Mouse (Mus musculus) lung, embryonic 14.5 days (tissue): ENCODE data around the gene P4hb. TPM values are rescaled to one million over a fixed set of nuclear protein-coding genes. Genes with fewer than 3 reads are reported as not detected.

Experiments used
- ATAC-seq: fragments of 200-750 bp; cut with Nextera tagmentation; 2 replicates; pipeline ENCODE4 v1.8.0; 2017; ENCODE audit warnings: mild to moderate bottlenecking, moderate TSS enrichment, moderate library complexity; ENCODE audit not compliant: insufficient read depth
- DNase-seq: peaks from one replicate; pipeline ENCODE4 v3.0.0-alpha.2; 2015
- H3K27ac ChIP-seq: fragments of 300-500 bp; sonication (generic); 2 replicates; pipeline ENCODE4 v1.5.1; 2014; ENCODE audit warnings: low read depth, mild to moderate bottlenecking, moderate library complexity
- H3K27me3 ChIP-seq: fragments of 300-500 bp; sonication (generic); 2 replicates; pipeline ENCODE4 v1.6.1; 2014; ENCODE audit warnings: low read length, control low read depth; ENCODE audit not compliant: insufficient read depth
- H3K36me3 ChIP-seq: fragments of 300-500 bp; sonication (generic); 2 replicates; pipeline ENCODE4 v1.6.1; 2014; ENCODE audit warnings: control low read depth; ENCODE audit not compliant: insufficient read depth
- H3K4me1 ChIP-seq: fragments of 300-500 bp; sonication (generic); 2 replicates; pipeline ENCODE4 v1.6.1; 2014; ENCODE audit warnings: antibody characterized with exemption, control low read depth; ENCODE audit not compliant: insufficient read depth
- H3K4me2 ChIP-seq: fragments of 300-500 bp; sonication (generic); 2 replicates; pipeline ENCODE4 v1.6.1; 2014; ENCODE audit warnings: mild to moderate bottlenecking
- H3K4me3 ChIP-seq: fragments of 300-500 bp; sonication (generic); 2 replicates; pipeline ENCODE4 v1.5.1; 2014; ENCODE audit warnings: low read depth, low read length
- H3K9ac ChIP-seq: fragments of 300-500 bp; sonication (generic); 2 replicates; pipeline ENCODE4 v1.6.1; 2014
- H3K9me3 ChIP-seq: fragments of 300-500 bp; sonication (generic); 2 replicates; pipeline ENCODE4 v1.6.1; 2016; ENCODE audit warnings: low read depth, low read length, control low read depth
- CTCF ChIP-seq: IDR thresholded peaks from 2 replicates; pipeline ENCODE4 v1.5.1; 2016; ENCODE audit warnings: antibody characterized with exemption, low read depth
- WGBS: fragments of 180-500 bp; shearing (Covaris S2); extraction: QIAGEN DNeasy Blood & Tissue Kit; methylation state at CpG from one replicate; pipeline ENCODE4 v1.1.7; 2014; 5-methylcytosine and 5-hydroxymethylcytosine counted together
- polyA plus RNA-seq: library from polyadenylated mRNA; unstranded; fragments of >200 nt; fragmentation: Nextera tagmentation; extraction: Ambion mirVana; gene quantifications from 2 replicates; pipeline ENCODE4 v1.2.1, GENCODE M21; 2014

Gene P4hb
- polyA plus RNA-seq, 1 experiment from 2014 or later = 872 TPM

DNA sequence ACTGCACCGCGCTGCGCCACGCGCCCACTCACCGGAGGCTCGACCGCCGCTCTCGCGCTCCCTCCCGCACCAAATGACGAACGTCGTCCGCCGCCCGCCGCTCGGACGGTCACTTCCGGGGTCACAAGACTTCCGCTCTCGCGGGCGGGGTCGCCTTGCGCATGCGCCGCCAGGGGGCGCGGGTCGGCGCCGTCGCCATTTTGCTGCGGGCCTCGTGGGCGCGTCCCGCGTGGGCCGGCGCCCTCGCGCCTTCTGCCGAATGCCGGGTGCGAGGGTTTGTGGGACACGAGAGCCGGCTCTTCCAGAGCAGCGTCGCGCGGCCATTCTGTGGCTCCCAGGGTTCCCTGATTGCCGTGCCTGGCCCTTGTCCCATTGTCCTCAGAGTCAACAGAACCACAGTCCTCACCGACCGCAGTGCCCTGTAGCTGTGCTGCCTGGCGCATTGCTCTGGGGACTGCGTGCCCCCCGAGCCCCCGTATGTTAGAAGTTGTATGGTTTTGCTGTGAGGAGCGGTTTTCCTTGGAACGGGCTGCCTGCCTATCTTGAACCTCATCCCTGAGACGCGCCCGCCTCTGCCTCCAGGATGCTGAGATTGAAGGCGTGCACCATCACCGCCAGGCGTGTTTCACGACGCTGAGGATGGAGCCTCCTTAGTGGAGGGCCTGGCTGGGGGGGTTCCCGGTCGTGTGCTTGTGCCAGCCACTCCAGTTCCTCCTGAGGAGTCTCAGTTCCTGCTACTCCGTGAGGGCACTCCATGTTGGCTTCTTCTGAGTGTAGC, 8.6 kb upstream of the P4hb start, which contains the start of gene Arhgdia:
Gene Arhgdia (minus strand): TSS at position 135 of the 778 bp plus-strand sequence.
- H3K4me2 ChIP-seq = peak within 1 kb of the TSS; percentile 95
- H3K36me3 ChIP-seq = peaks cover 72% of the 10 kb centered on the region
- H3K4me1 ChIP-seq = peaks cover 11% of the 10 kb centered on the region
- H3K27me3 ChIP-seq = no peaks in the 10 kb centered on the region
- ATAC-seq (peak; percentile 49), DNase-seq (peak; percentile 95)
- no peaks in the 10 kb centered on the region for H3K9me3 ChIP-seq
- H3K4me3 ChIP-seq = peak within 1 kb of the TSS; percentile 94
- H3K27ac ChIP-seq = peak within 1 kb of the TSS; percentile 96
- H3K9ac ChIP-seq = peak within 1 kb of the TSS; percentile 93
- 6% methylated on average over 64 of the region's 75 CpGs for WGBS
- TF ChIP-seq CTCF = peak; percentile 28; the same call in 1 of the 2 replicates

- peak overlapping the region; percentile 96 for H3K27ac ChIP-seq
- DNase-seq = peak; percentile 66
- TF ChIP-seq CTCF = no peak
- H3K4me3 ChIP-seq = peak overlapping the region; percentile 94
- H3K27me3 ChIP-seq = no peaks in the 10 kb centered on the region
- no peaks in the 10 kb centered on the region for H3K9me3 ChIP-seq
- H3K4me2 ChIP-seq = peak overlapping the region; percentile 95
- peak overlapping the region; percentile 93 for H3K9ac ChIP-seq
- H3K36me3 ChIP-seq = peaks cover 65% of the 10 kb centered on the region
- WGBS = under 1% methylated on average over 43 of the region's 44 CpGs
- ATAC-seq = peak; percentile 40
- peaks cover 11% of the 10 kb centered on the region for H3K4me1 ChIP-seq
Observed at GRCm38 (mm10) chr11:120580871-120581331, 7.8 kb upstream of the P4hb start.

- H3K27ac ChIP-seq = peak overlapping the region; percentile 96; the same call in 1 of the 2 replicates
- DNase-seq (no peak), ATAC-seq (no peak)
- TF ChIP-seq CTCF = no peak
- 52% methylated on average over 7 of the region's 7 CpGs for WGBS
- no peaks in the 10 kb centered on the region for H3K9me3 ChIP-seq
- peak overlapping the region; percentile 94 for H3K4me3 ChIP-seq
- peaks cover 58% of the 10 kb centered on the region for H3K36me3 ChIP-seq
- H3K9ac ChIP-seq = peak overlapping the region; percentile 93
- peak overlapping the region; percentile 95 for H3K4me2 ChIP-seq
- no peaks in the 10 kb centered on the region for H3K27me3 ChIP-seq
- peaks cover 11% of the 10 kb centered on the region for H3K4me1 ChIP-seq
Observed at GRCm38 (mm10) chr11:120580190-120580589, 7.1 kb upstream of the P4hb start.

DNA sequence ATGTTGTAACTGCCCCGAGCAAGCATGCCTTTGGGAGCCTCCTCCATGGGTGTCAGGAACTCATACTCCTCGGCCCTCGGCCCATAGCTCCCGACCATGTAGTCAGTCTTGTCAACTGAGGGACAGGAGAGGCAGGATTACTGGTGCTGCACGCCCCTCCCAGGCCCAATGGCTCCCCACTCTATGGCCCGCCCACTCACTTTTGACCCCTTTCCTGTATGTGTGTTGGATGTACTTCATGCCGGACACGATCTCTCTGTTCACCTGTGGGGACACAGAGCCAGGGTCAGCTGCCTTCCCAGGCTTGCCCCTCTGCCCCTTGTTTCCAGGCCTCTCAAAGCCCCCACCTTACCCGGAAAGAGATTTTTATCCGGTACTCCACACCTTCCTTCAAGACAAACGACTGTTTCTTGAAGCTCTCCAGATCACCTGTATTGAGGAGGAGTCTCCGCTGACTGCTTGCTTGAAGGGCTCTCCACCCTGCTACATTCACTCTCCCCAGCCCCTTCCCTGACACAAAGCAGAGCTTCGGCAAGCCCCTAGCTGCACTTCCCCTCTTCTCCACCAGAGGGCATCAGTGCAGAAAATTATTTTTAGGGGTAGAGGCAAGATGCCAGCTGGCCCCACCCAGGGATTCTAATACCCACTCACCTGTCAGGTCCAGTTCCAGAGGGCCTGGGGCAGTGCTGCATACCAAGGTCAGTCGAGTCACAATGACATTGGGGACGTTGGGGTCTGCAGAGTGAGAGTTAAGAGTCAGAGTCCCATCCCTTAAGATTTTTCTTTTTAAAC, 6.5 kb upstream of the P4hb start:
- Histone ChIP-seq H3K9ac (peak overlapping the region; percentile 93), H3K27me3 (no peaks in the 10 kb centered on the region), H3K4me2 (peak overlapping the region; percentile 95), H3K36me3 (peaks cover 56% of the 10 kb centered on the region), H3K4me3 (peak overlapping the region; percentile 94), H3K9me3 (no peaks in the 10 kb centered on the region), H3K4me1 (peaks cover 11% of the 10 kb centered on the region), H3K27ac (0 out of 2 replicates have a peak overlapping the region, but pooled peaks have one; percentile 96)
- 50% methylated on average over 15 of the region's 15 CpGs for WGBS
- peak; percentile 94 for TF ChIP-seq CTCF
- DNase-seq = peak; percentile 93
- ATAC-seq = no peak

GRCm38 (mm10) chr11:120578694-120579243, 5.7 kb upstream of the P4hb start:
- Histone ChIP-seq H3K9ac (0 out of 2 replicates have a peak overlapping the region, but pooled peaks have one; percentile 23), H3K27ac (no peak overlapping the region), H3K27me3 (no peaks in the 10 kb centered on the region), H3K9me3 (no peaks in the 10 kb centered on the region), H3K36me3 (peaks cover 49% of the 10 kb centered on the region), H3K4me1 (peaks cover 13% of the 10 kb centered on the region), H3K4me2 (no peak overlapping the region), H3K4me3 (0 out of 2 replicates have a peak overlapping the region, but pooled peaks have one; percentile 94)
- WGBS = 68% methylated on average over 11 of the region's 11 CpGs
- ATAC-seq (no peak), DNase-seq (no peak)
- no peak for TF ChIP-seq CTCF

GRCm38 (mm10) chr11:120578024-120578693, 5.1 kb upstream of the P4hb start:
- no peak for ATAC-seq
- Histone ChIP-seq H3K9ac (0 out of 2 replicates have a peak overlapping the region, but pooled peaks have one; percentile 23), H3K36me3 (peaks cover 43% of the 10 kb centered on the region), H3K4me3 (no peak overlapping the region), H3K4me2 (no peak overlapping the region), H3K27ac (no peak overlapping the region), H3K9me3 (no peaks in the 10 kb centered on the region), H3K27me3 (no peaks in the 10 kb centered on the region), H3K4me1 (peaks cover 13% of the 10 kb centered on the region)
- no peak for TF ChIP-seq CTCF
- 81% methylated on average over 10 of the region's 10 CpGs for whole genome bisulfite sequencing
- no peak for DNase-seq
